Mouse (Mus musculus) retina, postnatal 1 day (tissue): ENCODE measurements around the gene Ptges.
A peak's percentile ranks its signal among the peaks of the same experiment; 100 is the strongest.

Experiments used
- DNase-seq: peaks from one replicate; pipeline ENCODE4 v3.0.0-alpha.2; 2012

The Ptges gene

DNA sequence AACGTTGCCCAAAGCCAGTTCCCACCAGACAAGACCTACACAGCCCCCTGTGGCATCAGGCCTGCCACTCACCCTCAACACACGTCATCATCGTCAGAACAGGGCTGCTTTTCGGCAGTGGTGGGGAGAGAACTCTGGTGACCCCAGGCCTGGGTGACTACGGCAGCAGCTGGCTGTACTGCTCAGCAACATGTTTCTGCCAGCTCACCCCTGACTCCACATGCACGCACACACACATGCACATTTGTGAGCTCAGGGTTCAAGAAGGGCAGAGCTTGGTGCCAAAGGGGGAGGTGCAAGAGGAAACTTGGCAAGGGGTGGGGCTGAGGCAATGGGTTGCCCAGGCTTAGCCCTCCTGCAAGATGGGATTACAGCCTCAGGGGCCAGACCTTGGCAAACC, 32.4 kb downstream of the Ptges start:
- peak; percentile 30 for DNase-seq

DNA sequence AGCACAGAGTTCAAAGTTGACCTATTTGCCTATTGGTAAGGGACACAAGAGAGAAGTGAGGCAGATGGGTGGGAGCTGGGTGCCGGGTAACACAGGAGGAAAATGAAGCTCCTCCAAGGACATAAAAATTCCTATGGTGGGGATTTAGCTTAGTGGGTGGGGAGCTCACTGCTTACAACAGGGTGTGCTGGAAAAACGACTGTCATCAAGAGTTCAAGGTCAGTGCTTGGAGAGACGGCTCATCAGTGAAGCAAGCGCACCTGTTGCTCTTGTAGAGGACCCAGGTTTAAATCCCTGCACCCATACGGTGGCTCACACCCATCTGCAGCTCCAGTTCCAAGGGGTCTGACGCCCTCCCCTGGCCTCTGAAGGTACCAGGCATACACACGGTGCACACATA, 35.7 kb downstream of the Ptges start:
- DNase-seq = no peak

DNA sequence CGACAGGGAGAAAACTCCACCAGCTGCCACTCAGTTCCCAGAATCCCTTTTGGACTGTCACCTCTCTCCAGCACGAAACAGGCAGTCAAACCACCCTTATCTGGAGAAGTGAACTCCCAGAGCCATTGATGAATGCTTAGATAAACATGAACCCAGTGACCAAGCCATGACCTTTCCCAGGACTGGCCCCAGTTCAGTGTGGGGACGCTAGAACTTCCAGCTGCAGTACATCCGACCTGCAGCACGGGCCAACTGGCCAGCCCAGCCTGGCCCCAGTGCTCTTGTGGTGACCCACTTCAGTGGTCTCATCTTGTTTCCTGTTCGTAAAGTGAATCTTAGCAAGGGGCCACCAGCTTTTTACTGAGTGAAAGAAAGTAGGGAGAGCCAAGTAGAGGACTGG, 36.3 kb downstream of the Ptges start:
- DNase-seq = no peak

DNA sequence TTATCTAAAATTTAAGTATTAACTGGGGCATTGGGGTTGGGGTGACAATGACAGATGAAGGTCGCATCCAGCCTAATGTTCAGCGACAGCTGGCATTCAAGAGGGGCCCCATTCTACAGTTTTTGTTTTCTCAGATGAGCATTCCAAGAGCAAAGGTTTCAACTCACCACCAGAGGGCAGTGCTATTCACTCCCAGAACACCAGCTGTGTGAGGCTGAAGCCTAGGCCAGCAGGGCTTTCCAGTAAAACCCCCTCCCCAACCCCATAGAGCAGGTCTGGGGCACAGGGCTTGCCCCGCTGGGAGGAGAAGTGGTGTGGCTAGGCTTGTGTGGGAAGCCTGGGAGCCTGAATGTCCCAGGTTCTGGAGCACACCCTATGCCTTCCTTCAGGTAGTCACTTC, 38.7 kb downstream of the Ptges start:
- peak; percentile 88 for DNase-seq

DNA sequence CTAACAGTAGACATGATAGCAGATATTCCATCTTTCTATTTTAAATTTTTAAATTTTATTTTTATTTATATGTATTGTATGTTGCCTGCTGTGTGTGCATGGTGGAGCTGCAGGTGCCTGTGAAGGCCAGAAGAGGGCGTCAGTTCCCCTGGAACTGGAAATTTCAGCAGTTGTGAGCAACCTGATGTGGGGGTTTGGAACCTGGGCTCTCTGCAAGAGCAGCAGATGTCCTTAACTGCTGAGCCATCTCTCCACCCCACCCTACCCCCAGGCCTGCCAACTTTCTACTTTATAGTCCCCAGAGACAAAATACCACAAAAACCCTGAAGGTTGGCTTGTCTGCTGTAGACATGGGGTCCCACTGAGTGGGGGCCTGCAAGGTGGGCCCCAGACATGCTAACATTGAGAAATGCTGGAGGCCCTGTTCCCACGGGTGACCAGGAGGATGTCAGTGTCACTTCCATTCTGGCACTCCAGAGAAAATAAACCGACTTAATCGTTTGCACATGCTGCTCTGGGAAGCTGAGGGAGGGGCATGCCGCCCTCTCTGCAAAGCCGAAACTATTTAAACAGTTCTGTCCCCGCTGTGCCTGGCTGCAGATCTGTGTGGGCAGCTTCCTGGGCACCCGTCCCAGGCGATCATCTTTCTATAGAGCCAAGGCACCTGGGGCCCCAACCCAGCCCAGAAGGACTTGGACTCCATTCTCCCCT, 44.1 kb downstream of the Ptges start:
- DNase-seq = no peak

DNA sequence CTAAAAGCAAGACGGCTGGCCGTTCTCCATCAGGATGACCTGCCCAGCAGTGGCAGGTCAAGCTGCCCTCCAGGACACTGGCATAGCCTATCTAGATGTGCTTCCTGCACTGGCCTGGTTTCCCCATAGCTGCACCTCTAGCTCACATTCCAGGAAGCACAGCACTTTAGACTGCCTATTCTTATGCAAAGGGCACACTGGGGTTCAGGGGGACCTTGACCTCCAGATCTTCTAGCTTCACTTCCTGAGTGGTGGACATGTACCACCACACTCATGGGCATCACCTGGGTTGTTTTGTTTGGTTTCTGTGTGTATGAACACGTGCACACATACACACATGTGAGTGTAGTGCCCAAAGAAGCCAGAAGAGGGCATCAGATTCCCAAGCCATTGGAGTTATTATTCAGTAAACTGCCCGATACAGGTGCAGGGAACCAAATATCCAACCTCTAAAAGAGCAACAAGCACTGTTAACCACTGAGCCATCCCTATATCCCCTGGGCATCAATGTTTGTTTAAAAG, 44.8 kb downstream of the Ptges start:
- no peak for DNase-seq

DNA sequence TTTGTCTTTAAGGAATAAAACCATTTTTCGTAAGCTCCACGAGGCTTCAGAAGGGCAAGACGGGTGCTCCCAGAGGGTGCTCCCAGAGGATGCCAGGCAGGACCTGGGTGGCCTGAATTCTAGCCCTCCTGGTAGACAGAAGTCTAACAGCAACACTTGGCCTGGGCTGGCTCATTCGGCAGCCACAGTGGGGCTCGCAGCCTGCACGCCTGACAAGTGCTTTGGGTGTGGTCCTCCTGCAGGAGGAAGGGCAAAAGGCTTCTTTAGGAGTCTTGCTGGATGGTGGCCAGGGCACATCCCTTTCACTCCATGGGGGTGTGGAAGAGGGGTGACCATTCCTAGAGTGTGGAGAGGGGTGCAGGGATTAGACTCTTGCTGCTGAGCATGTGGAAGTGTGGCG, 48.4 kb downstream of the Ptges start:
- DNase-seq = no peak

DNA sequence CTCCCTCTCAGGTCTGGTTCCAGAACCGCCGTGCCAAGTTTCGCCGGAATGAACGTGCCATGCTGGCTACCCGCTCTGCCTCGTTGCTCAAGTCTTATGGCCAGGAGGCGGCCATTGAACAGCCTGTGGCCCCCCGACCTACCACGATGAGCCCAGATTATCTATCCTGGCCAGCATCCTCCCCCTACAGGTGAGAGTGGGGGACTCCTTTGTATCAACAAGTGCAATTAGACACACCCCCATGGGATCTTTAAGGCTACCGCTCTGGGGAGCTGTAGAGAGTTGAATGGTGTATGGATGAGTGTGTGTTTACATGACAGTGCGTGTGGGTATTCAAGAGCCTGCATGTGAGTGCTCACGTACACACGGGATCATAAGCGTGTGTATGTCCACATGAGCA, 50.2 kb downstream of the Ptges start:
- DNase-seq = no peak

DNA sequence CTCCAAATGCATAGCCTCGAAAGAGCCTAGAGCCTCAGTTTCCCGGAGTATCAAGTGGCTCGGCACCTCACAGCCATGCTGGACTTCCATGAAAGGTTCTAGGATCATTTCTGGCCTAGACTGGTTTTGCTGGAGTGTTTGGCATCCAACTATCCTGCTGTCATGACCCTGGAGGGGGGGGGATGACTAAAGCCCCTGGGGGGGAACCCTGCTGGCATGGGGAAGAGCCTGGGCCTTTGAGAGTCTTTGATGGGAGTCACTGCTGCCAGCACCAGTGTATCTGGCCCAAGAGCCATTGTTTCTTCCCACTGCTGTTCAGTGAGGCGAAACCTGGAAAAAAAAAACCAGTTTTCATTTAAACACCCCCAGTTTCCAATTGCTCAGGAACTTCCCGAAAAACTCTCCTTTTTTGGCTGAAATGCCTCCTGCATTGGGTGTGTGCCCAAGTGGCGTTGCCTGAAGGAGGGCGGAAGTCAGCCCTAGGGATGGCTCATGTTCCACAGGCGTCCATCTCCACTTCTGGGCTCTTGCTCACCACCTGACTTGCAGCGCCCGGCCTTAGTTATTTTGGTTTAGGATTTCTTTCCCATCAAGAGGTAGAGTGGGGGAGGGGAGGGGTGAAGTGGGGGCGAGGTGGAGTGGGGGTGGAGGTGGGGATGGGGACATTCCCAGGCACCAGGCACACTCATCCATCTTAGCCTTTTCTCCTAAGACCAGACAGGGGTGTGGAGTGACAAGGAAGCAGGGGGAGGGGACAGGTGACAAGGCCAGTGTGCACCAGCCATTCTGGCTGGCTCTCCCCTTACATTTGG, 53.8 kb downstream of the Ptges start:
- no peak for DNase-seq

DNA sequence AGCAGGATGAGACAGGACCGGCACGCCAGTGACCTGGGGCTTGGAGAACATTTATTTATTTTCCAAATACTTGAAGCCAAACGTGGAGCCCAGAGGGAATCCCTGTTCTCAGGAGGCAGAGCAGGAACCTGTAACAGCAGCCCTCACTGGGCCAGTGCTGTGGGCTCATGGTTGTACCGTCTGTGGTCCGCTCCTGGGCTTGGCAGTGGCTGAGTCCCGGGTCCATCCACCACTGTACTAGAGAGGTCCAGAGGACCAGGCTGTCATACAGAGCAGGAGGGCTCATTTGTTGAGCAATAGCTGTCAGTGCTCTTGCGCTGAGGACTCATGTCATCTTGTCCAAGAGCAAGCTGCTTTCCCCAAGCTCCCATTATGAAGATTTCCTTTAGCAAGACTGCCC, 54.6 kb downstream of the Ptges start:
- DNase-seq = no peak

DNA sequence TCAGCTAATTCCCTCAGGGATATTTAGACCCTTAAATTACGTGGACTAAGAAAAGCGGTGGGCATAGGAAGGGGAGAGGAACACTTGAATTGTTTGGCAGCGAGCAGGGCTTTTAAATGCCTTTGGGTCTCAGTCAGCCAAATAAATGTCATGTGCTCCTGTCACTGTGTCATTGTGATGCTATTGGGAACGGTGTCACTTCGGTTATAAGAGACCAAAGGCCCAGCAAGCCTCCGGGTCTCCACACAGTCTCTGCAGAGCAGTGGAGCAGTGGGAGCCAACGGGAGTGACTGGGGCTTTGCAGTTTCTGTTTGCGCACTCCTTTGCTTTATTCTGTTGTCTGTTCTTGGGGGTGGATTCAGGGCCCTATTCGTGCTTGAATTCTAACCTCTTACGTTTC, 55.2 kb downstream of the Ptges start:
- no peak for DNase-seq

DNA sequence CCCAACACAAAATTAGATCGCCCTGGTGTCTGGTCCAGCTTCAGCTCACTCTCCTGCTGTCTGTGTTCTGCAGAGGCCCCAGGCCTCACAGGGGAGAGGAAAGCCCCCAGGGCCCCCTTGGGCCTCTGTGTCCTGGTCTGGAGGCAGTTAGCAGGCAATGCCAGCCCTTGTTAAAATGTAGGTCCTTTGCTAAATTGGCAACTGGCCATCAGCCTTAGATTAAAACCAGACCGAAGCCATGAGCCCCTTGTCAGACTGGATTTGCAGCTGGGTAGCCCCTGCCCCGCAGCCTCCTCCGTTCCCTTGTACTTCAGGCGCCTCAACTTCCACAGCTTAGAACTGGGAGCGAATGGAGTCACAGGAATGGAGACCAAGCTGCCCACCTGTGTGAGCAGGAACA, 57.0 kb downstream of the Ptges start:
- peak; percentile 67 for DNase-seq

DNA sequence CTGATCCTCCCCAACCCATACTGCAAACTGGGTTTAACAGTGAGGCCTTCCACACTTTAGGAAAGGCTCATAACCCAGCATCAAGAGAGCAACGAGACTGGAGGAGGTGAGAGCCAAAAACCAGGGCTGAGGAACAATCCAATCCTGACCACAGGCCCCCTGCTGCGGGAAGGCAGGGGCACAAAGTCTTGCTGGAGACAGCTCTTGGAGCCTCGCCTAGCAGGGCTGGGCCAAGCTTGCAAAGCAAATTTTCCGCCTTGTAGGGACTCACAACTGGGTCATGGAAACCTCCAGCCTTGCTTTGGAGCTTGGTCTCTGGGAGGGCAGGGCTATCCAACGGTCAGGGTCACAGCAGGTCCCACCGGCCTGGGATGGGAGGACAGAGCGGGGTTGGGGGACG, 58.8 kb downstream of the Ptges start:
- no peak for DNase-seq

DNA sequence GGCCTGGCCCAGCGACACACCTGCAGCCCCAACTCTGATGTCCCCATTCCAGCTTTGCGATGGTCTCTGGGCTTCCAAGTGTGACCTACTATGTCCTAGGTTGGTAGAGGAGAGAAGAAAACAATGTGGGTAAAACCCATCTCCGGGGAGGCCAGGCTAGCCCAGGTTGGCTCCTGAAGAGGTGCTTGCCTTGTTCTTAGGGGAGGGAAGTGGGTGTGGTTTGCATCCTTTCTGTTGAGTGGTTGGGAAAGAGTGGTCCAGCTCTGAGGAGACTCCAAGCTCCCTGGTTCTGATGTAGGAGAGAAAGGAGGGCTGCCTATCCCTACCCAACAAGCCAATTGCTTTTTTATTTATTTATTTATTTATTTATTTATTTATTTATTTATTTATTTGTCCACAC, 64.2 kb downstream of the Ptges start:
- no peak for DNase-seq

DNA sequence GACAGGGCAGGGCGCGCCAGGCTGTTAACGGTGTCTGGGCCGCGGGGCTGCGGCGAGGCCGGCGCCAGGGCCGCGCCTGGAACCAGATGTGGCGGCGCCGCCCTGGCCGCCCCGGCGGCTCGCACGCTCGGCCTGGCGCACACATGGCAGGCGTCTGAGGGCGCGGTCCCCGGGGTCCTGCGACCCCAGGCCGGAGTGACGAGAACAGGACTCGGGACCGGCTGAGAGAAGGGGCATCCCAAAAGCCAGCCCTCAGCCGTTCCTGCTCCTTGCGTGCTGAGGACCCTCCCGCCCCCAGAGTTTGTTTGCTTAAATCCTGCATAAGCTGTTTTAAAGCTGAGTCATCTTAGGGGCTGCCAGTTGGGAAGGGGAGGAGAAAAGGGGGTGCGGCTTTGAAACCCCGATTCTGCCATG, 64.7 kb downstream of the Ptges start:
- DNase-seq = peak; percentile 34

DNA sequence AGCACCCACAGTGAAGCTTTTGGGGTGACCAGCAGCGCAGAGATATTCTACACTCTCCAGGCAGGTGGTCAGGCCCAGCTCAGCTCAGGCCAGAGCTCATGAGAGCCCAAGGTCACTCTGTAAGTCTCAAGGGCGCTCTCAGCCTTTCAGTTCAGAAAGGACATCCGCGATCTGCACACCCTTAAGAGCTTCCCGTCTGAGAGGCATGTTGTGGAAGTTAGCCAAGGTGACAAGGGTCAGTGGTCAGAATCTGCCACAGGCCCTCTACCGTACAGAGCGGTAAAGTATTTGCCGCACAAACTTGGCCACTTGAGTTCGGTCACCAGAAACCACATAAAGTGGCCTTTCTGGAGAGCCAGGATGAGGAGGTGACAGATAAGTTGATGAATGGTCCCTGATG, 66.1 kb downstream of the Ptges start:
- no peak for DNase-seq

DNA sequence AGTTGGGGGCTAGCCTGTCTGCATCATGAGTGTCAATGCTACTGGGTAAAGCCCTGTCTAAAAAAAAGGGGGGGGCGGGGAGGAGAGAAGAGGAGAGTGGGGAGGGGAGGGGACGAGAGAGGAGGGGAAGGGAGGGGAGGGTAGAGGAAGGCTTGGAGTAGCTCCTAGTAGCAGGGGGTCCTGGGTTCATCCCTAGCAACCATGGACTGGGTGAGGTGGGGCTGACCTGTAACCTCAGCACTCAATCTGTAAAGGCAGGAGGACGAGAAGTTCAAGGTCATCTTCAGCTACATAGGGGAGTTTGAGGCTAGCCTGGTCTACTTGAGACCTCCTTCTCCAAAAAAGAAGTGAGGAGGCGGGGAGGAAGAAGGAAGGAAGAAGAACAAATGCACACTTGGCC, 67.6 kb downstream of the Ptges start:
- DNase-seq = no peak

DNA sequence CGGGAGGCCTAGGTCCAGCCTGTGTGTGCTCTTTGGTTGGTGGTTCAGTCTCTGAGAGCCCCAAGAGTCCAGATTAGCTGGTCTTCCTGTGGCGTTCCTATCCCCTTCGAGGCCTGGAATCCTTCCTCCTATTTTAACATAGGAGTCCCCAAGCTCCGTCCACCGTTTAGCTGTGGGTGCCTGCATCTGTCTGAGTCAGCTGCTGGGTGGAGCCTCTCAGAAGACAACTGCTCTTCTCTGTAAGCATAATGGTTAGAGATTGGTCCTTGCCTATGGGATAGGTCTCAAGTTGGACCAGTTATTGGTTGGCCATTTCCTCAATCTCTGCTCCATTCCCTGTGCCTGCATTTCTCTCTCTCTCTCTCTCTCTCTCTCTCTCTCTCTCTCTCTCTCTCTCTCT, 69.9 kb downstream of the Ptges start:
- DNase-seq = no peak

DNA sequence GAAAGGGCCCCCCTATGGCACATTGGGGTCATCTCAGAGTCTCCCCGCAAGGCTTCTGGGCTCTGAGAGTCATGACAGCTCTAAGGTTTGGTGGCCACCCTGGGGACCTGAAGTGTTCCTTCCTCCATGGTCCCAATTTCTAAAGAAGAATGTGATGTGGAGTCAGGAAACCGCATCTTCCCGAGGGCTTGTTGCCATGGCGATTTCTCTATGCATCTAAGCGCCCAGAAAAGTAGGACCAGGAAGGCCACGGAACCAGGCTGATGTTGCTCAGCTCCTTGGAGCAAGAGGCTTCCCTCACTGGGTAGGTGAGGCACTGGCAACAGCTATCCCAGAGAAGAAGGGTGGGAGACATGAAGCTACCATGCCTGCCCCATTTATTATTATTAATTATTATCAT, 72.6 kb downstream of the Ptges start:
- DNase-seq = no peak

DNA sequence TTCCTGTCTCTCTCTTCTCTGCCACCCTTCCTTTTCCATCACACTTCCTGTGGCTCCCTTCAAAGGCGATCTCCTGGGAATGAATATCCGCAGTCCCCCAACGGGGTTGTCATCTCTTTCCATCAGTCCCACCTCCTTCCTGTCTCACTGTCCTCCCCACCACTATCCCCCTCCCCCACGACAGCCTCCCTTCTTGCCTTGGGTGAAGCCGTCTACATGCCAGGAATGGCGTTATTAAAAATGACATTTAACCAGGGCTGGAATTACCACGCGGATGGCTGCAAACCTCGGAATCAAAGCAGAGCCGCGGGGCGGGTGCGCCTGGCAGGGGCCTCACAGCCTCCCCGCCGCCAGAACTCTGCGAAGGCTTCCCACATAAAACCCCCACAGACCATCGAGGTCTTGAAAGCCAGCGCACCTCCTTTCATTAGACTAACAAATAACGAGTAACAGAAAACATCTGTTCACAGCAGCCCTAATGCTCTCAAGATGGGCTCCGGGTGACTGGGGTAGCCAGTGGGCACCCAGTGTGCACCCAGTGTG, 76.8 kb downstream of the Ptges start:
- peak; percentile 60 for DNase-seq

DNA sequence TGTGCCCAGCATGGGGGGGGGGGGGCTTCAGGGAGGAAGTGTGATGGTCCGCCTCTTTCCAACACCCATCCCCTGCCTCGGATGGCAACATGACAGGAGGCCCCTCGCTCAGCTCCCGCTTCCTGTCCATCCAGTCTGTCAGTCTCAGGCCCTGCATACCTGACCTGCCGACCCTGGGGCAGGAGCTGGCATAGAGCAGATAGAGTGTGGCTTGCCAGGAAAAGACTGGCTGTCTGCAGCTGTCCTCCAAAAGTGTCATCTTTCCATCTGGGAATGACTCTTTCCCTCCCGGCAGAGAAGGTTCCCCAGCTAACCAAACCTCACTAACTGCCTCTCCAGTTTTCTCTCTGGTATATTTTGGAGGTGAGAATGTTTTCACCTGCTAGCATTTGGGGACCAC, 79.1 kb downstream of the Ptges start:
- no peak for DNase-seq

DNA sequence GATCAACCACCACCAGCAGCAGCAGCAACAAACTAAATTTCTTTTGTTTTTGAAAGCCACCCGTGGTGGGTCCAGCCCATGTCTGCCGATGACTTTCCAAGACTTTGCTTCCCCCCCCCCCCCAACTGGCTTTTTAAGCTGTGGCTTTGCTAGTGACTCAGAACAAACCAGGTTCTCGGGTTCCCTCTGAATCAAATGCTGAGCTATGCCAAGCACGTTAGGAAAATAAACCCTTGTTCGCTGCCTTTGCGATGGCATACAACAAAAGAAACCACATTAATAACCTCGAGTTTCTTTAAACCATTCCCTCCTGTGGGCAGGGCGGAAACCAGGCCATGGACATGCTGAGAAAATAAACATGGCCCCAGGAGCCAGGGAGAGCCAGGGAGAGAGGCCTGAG, 81.5 kb downstream of the Ptges start:
- no peak for DNase-seq

DNA sequence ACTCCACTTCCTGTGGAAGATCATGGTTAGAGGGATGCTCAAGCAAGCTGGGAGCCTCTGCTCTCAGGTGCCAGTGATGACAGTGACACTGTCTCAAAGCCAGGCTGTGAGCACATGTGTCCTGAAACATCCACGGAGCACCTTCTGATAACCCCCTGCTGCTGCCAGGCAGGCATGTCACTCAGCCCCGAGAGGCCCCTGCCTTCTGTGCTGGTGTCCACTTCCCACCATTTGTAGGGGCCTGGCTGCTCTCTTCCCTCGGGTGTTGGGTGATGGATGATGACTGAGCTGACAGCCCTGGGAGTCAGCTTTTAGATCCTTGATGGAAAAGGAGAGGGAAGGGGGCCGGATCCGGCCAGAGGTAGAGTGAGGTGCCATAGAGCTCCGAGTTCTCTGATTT, 82.9 kb downstream of the Ptges start:
- DNase-seq = no peak

DNA sequence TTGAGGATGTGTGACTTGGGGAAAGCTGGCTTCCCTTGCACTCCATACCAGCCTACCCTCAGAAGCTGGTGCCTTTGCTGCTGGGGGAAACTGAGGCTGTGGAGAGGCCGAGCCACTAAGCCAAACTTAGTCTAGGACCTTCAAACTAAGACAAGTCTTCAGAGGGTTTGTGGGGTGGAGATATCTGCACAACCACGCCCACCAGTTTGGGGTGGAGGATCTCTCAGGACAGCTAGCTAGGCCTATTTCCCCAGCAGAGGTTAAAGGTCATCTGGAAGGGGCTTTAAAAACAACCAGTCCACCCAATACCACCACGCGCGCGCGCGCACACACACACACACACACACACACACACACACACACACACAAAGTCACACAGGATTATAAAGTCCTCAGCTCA, 83.4 kb downstream of the Ptges start:
- DNase-seq = no peak
